Mouse (Mus musculus): ENCODE data around the gene Car10. TPM values are rescaled to one million over a fixed set of nuclear protein-coding genes. Genes with fewer than 3 reads are reported as not detected.

The Car10 gene
- polyA plus RNA-seq, 1 experiment from 2014 or later = 0.05 TPM

DNA sequence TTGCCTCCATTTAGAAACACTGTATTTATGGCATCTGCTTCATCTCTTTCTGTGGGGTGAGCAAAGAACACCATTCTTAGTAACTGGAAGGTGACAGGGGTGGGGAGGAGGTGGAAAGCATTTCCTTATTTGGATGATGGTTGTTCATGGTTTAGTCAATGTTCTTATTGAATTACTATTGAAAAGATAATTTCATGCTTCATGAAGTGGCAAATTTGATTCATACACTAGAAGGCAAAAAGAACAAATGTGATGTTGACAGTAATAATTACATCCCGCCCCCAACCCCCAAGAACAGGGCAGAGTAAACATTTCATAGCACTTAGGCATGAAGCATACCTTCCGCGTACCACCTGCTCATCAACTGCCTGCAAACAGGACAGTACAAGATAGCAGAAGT, 239.9 kb downstream of the Car10 start:
- Histone ChIP-seq H3K27ac (ENCODE audit: low read length) (no peak overlapping the region), H3K4me2 (ENCODE audit: low read depth, low read length) (no peak overlapping the region), H3K4me3 (ENCODE audit: low read length) (no peak overlapping the region), H3K36me3 (ENCODE audit: control insufficient read depth, insufficient read depth) (no peaks in the 10 kb centered on the region), H3K27me3 (ENCODE audit: control insufficient read depth, insufficient read depth, low read length) (no peaks in the 10 kb centered on the region), H3K9ac (ENCODE audit: low read length) (no peak overlapping the region), H3K4me1 (ENCODE audit: control insufficient read depth, insufficient read depth, low read length) (no peaks in the 10 kb centered on the region), H3K9me3 (replicated peaks; ENCODE audit: control insufficient read depth, low read length) (no peaks in the 10 kb centered on the region)
- ATAC-seq (replicated peaks; ENCODE audit: extremely low read depth, insufficient read depth, low FRiP score) = no peak
- 74% methylated on average over 3 of the region's 3 CpGs for WGBS

DNA sequence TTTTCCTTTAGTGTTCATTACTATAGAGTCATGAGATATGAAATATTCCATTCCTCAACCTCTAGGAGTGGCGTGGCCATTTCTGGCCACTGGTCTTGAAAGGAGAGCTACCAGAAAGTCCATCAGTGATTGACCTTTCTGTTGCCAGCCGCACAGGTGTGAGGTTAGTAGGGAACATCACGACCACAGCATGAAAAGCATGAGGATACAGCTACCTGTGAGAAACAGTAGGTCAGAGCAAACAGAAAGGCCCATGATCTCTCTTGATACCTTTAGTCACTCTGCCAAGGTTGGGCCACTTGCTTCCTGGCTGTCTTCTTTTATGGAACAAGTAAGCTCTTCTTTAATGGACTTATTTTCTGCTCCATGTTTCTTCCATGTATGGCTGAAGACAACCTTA, 246.1 kb downstream of the Car10 start:
- no peak for ATAC-seq (replicated peaks; ENCODE audit: extremely low read depth, insufficient read depth, low FRiP score)
- 65% methylated on average over 3 of the region's 3 CpGs for WGBS
- Histone ChIP-seq H3K4me2 (ENCODE audit: low read depth, low read length) (no peak overlapping the region), H3K4me3 (ENCODE audit: low read length) (no peak overlapping the region), H3K4me1 (ENCODE audit: control insufficient read depth, insufficient read depth, low read length) (no peaks in the 10 kb centered on the region), H3K27ac (ENCODE audit: low read length) (no peak overlapping the region), H3K9me3 (replicated peaks; ENCODE audit: control insufficient read depth, low read length) (no peaks in the 10 kb centered on the region; the same call in 1 of the 2 replicates), H3K9ac (ENCODE audit: low read length) (no peak overlapping the region), H3K27me3 (ENCODE audit: control insufficient read depth, insufficient read depth, low read length) (no peaks in the 10 kb centered on the region), H3K36me3 (ENCODE audit: control insufficient read depth, insufficient read depth) (no peaks in the 10 kb centered on the region)

DNA sequence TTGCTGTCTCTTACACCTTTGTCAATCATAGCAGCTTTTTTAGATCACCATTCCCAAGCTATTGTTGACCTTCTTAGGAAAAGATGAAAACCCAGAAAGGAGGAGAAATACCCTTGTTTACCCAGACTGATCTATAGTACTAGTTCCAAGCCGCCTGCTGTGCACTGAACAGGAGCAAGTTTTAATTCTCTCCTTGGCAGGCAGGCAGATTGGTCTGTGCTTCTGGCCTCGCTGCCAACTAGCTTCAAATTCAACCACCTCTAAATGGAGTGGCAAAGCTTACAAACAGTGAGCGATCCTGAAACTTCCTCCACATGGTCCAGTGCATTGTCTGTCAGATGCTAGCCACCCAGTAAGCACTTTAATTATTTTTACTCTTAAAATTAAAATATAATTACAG, 247.0 kb downstream of the Car10 start:
- H3K4me1 ChIP-seq (ENCODE audit: control insufficient read depth, insufficient read depth, low read length) = no peaks in the 10 kb centered on the region
- 69% methylated on average over 3 of the region's 3 CpGs for WGBS
- H3K27ac ChIP-seq (ENCODE audit: low read length) = no peak overlapping the region
- no peaks in the 10 kb centered on the region; the same call in 1 of the 2 replicates for H3K9me3 ChIP-seq (replicated peaks; ENCODE audit: control insufficient read depth, low read length)
- H3K4me2 ChIP-seq (ENCODE audit: low read depth, low read length) = no peak overlapping the region
- no peaks in the 10 kb centered on the region for H3K36me3 ChIP-seq (ENCODE audit: control insufficient read depth, insufficient read depth)
- no peak for ATAC-seq (replicated peaks; ENCODE audit: extremely low read depth, insufficient read depth, low FRiP score)
- no peak overlapping the region for H3K4me3 ChIP-seq (ENCODE audit: low read length)
- no peak overlapping the region for H3K9ac ChIP-seq (ENCODE audit: low read length)
- H3K27me3 ChIP-seq (ENCODE audit: control insufficient read depth, insufficient read depth, low read length) = no peaks in the 10 kb centered on the region

DNA sequence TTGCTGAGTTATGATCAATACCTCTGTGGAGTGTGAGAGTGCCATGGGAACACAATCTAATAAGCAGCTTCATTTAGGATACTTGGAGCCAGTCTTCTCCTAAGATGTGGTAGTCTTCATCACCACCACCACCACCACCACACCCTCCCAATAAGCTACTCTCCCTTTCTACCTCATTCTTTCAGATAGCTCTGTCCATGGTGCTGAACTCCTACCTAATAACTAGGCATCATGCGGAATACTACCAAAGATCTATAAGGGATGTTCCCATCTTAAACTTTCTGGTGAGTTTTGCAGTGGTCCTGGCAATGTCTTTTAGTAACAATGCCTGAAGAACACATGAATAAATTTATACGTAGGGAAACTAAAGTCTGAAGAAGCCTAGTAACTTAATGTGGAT, 263.7 kb downstream of the Car10 start:
- 72% methylated on average over 2 of the region's 2 CpGs for WGBS
- H3K9me3 ChIP-seq (replicated peaks; ENCODE audit: control insufficient read depth, low read length) = no peaks in the 10 kb centered on the region
- ATAC-seq (replicated peaks; ENCODE audit: extremely low read depth, insufficient read depth, low FRiP score) = no peak
- no peaks in the 10 kb centered on the region for H3K27me3 ChIP-seq (ENCODE audit: control insufficient read depth, insufficient read depth, low read length)
- no peak overlapping the region for H3K4me2 ChIP-seq (ENCODE audit: low read depth, low read length)
- no peak overlapping the region for H3K4me3 ChIP-seq (ENCODE audit: low read length)
- no peaks in the 10 kb centered on the region for H3K4me1 ChIP-seq (ENCODE audit: control insufficient read depth, insufficient read depth, low read length)
- H3K36me3 ChIP-seq (ENCODE audit: control insufficient read depth, insufficient read depth) = no peaks in the 10 kb centered on the region
- H3K9ac ChIP-seq (ENCODE audit: low read length) = no peak overlapping the region
- no peak overlapping the region for H3K27ac ChIP-seq (ENCODE audit: low read length)

DNA sequence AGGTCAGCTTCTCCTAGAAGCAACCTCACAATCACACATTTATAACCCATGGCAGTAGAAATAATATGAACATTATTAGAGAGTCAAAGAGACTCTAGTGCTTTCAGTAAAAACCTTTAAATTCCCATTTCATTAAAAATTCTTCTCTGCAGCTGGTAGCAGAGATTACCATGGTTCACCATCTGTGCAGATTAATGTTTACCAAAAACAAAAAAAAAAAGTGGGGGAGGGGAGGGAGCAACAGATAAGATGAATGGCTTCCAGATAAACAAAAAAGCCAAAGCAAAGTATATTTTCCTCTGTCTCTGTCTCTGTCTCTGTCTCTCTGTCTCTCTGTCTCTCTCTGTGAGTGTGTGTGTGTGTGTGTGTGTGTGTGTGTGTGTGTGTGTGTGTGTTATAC, 266.3 kb downstream of the Car10 start:
- Histone ChIP-seq H3K36me3 (ENCODE audit: control insufficient read depth, insufficient read depth) (no peaks in the 10 kb centered on the region), H3K4me1 (ENCODE audit: control insufficient read depth, insufficient read depth, low read length) (no peaks in the 10 kb centered on the region), H3K9ac (ENCODE audit: low read length) (no peak overlapping the region), H3K27ac (ENCODE audit: low read length) (no peak overlapping the region), H3K9me3 (replicated peaks; ENCODE audit: control insufficient read depth, low read length) (no peaks in the 10 kb centered on the region), H3K4me2 (ENCODE audit: low read depth, low read length) (no peak overlapping the region), H3K27me3 (ENCODE audit: control insufficient read depth, insufficient read depth, low read length) (no peaks in the 10 kb centered on the region), H3K4me3 (ENCODE audit: low read length) (no peak overlapping the region)
- no peak for ATAC-seq (replicated peaks; ENCODE audit: extremely low read depth, insufficient read depth, low FRiP score)

DNA sequence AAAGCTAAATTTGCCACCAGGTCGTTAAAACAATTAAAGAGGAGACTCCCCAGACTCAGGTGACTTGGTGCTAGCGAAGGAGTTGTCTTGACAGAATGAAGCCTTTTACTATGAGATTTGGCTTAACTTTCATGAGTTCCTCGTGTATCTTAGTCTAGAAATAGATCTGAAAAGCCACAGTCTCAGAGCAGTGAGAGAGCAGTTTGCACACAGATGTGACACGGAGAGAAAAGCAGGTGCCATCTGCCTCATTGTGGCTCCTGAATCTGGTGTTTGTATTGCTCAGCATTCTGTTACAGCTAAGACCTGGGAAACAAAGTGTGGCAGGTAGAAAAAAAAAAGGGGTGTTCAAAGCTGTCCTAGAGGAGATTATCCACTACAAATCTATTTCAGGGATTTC, 269.4 kb downstream of the Car10 start:
- Histone ChIP-seq H3K36me3 (ENCODE audit: control insufficient read depth, insufficient read depth) (no peaks in the 10 kb centered on the region), H3K4me2 (ENCODE audit: low read depth, low read length) (no peak overlapping the region), H3K9me3 (replicated peaks; ENCODE audit: control insufficient read depth, low read length) (no peaks in the 10 kb centered on the region), H3K4me1 (ENCODE audit: control insufficient read depth, insufficient read depth, low read length) (no peaks in the 10 kb centered on the region), H3K9ac (ENCODE audit: low read length) (no peak overlapping the region), H3K27ac (ENCODE audit: low read length) (no peak overlapping the region), H3K4me3 (ENCODE audit: low read length) (no peak overlapping the region), H3K27me3 (ENCODE audit: control insufficient read depth, insufficient read depth, low read length) (no peaks in the 10 kb centered on the region)
- WGBS = 59% methylated on average over 4 of the region's 4 CpGs
- no peak for ATAC-seq (replicated peaks; ENCODE audit: extremely low read depth, insufficient read depth, low FRiP score)

GRCm38 (mm10) chr11:93367740-93368139, 269.9 kb downstream of the Car10 start:
- no peak for ATAC-seq (replicated peaks; ENCODE audit: extremely low read depth, insufficient read depth, low FRiP score)
- no peaks in the 10 kb centered on the region for H3K36me3 ChIP-seq (ENCODE audit: control insufficient read depth, insufficient read depth)
- H3K9ac ChIP-seq (ENCODE audit: low read length) = no peak overlapping the region
- 75% methylated on average over 5 of the region's 5 CpGs for WGBS
- H3K4me1 ChIP-seq (ENCODE audit: control insufficient read depth, insufficient read depth, low read length) = no peaks in the 10 kb centered on the region
- no peak overlapping the region for H3K27ac ChIP-seq (ENCODE audit: low read length)
- H3K4me2 ChIP-seq (ENCODE audit: low read depth, low read length) = no peak overlapping the region
- no peaks in the 10 kb centered on the region for H3K27me3 ChIP-seq (ENCODE audit: control insufficient read depth, insufficient read depth, low read length)
- no peaks in the 10 kb centered on the region for H3K9me3 ChIP-seq (replicated peaks; ENCODE audit: control insufficient read depth, low read length)
- no peak overlapping the region for H3K4me3 ChIP-seq (ENCODE audit: low read length)

GRCm38 (mm10) chr11:93373697-93374354, 276.0 kb downstream of the Car10 start:
- Histone ChIP-seq H3K9me3 (replicated peaks; ENCODE audit: control insufficient read depth, low read length) (no peaks in the 10 kb centered on the region), H3K4me1 (ENCODE audit: control insufficient read depth, insufficient read depth, low read length) (no peaks in the 10 kb centered on the region), H3K27me3 (ENCODE audit: control insufficient read depth, insufficient read depth, low read length) (no peaks in the 10 kb centered on the region), H3K4me2 (ENCODE audit: low read depth, low read length) (no peak overlapping the region), H3K4me3 (ENCODE audit: low read length) (no peak overlapping the region), H3K36me3 (ENCODE audit: control insufficient read depth, insufficient read depth) (no peaks in the 10 kb centered on the region), H3K9ac (ENCODE audit: low read length) (no peak overlapping the region), H3K27ac (ENCODE audit: low read length) (no peak overlapping the region)
- 68% methylated on average over 4 of the region's 4 CpGs for WGBS
- ATAC-seq (replicated peaks; ENCODE audit: extremely low read depth, insufficient read depth, low FRiP score) = no peak

GRCm38 (mm10) chr11:93391159-93391558, 293.3 kb downstream of the Car10 start:
- Histone ChIP-seq H3K4me3 (ENCODE audit: low read length) (no peak overlapping the region), H3K4me2 (ENCODE audit: low read depth, low read length) (no peak overlapping the region), H3K27ac (ENCODE audit: low read length) (no peak overlapping the region), H3K27me3 (ENCODE audit: control insufficient read depth, insufficient read depth, low read length) (no peaks in the 10 kb centered on the region), H3K4me1 (ENCODE audit: control insufficient read depth, insufficient read depth, low read length) (no peaks in the 10 kb centered on the region), H3K9ac (ENCODE audit: low read length) (no peak overlapping the region), H3K9me3 (replicated peaks; ENCODE audit: control insufficient read depth, low read length) (no peaks in the 10 kb centered on the region), H3K36me3 (ENCODE audit: control insufficient read depth, insufficient read depth) (no peaks in the 10 kb centered on the region)
- 58% methylated on average over 4 of the region's 4 CpGs for WGBS
- no peak for ATAC-seq (replicated peaks; ENCODE audit: extremely low read depth, insufficient read depth, low FRiP score)

All from heart, embryonic 16.5 days (tissue).